Mouse (Mus musculus): ENCODE measurements around the gene Ndufa7.
A peak's percentile ranks its signal among the peaks of the same experiment; 100 is the strongest.

Gene Ndufa7

GRCm38 (mm10) chr17:33824084-33824996, at the start of gene Ndufa7, which contains the start of gene Rps28:
Gene Ndufa7 (plus strand): TSS chr17:33824572.
Gene Rps28 (minus strand): TSS chr17:33824562.
- DNase-seq (ENCODE audit: extremely low read depth, low read depth, low spot score), result no peak

GRCm38 (mm10) chr17:33774573-33775155, 49.7 kb upstream of the Ndufa7 start:
- no peak for DNase-seq (ENCODE audit: extremely low read depth, low read depth, low spot score)

- DNase-seq (ENCODE audit: extremely low read depth, low read depth, low spot score), result no peak
Measured at GRCm38 (mm10) chr17:33775287-33775686, 49.1 kb upstream of the Ndufa7 start.

- peak; percentile 90 for DNase-seq (ENCODE audit: extremely low read depth, low read depth, low spot score)
Measured at GRCm38 (mm10) chr17:33779271-33779966, 45.0 kb upstream of the Ndufa7 start.

GRCm38 (mm10) chr17:33779967-33780295, 44.4 kb upstream of the Ndufa7 start:
- no peak for DNase-seq (ENCODE audit: extremely low read depth, low read depth, low spot score)

- peak; percentile 72 for DNase-seq (ENCODE audit: extremely low read depth, low read depth, low spot score)
Measured at GRCm38 (mm10) chr17:33780431-33780830, 43.9 kb upstream of the Ndufa7 start.

- no peak for DNase-seq (ENCODE audit: extremely low read depth, low read depth, low spot score)
Measured at GRCm38 (mm10) chr17:33781124-33781977, 43.0 kb upstream of the Ndufa7 start, which contains the start of gene Angptl4. Gene Angptl4 (minus strand): TSS chr17:33781830.

GRCm38 (mm10) chr17:33782067-33782466, 42.3 kb upstream of the Ndufa7 start:
- no peak for DNase-seq (ENCODE audit: extremely low read depth, low read depth, low spot score)

GRCm38 (mm10) chr17:33783408-33783807, 41.0 kb upstream of the Ndufa7 start:
- peak; percentile 93 for DNase-seq (ENCODE audit: extremely low read depth, low read depth, low spot score)

GRCm38 (mm10) chr17:33784939-33785338, 39.4 kb upstream of the Ndufa7 start:
- peak; percentile 71 for DNase-seq (ENCODE audit: extremely low read depth, low read depth, low spot score)

- no peak for DNase-seq (ENCODE audit: extremely low read depth, low read depth, low spot score)
Measured at GRCm38 (mm10) chr17:33786375-33786774, 38.0 kb upstream of the Ndufa7 start.

- no peak for DNase-seq (ENCODE audit: extremely low read depth, low read depth, low spot score)
Measured at GRCm38 (mm10) chr17:33788732-33789131, 35.6 kb upstream of the Ndufa7 start.

GRCm38 (mm10) chr17:33798306-33798705, 26.1 kb upstream of the Ndufa7 start:
- DNase-seq (ENCODE audit: extremely low read depth, low read depth, low spot score), result no peak

GRCm38 (mm10) chr17:33799277-33799676, 25.1 kb upstream of the Ndufa7 start:
- DNase-seq (ENCODE audit: extremely low read depth, low read depth, low spot score), result no peak

- DNase-seq (ENCODE audit: extremely low read depth, low read depth, low spot score), result no peak
Measured at GRCm38 (mm10) chr17:33802221-33802620, 22.2 kb upstream of the Ndufa7 start.

- DNase-seq (ENCODE audit: extremely low read depth, low read depth, low spot score), result no peak
Measured at GRCm38 (mm10) chr17:33804205-33804604, 20.2 kb upstream of the Ndufa7 start.

GRCm38 (mm10) chr17:33804745-33805144, 19.6 kb upstream of the Ndufa7 start:
- no peak for DNase-seq (ENCODE audit: extremely low read depth, low read depth, low spot score)

- no peak for DNase-seq (ENCODE audit: extremely low read depth, low read depth, low spot score)
Measured at GRCm38 (mm10) chr17:33807181-33807888, 17.0 kb upstream of the Ndufa7 start.

- no peak for DNase-seq (ENCODE audit: extremely low read depth, low read depth, low spot score)
Measured at GRCm38 (mm10) chr17:33808192-33808591, 16.2 kb upstream of the Ndufa7 start.
